Mouse (Mus musculus): ENCODE results near the gene Hectd4.

DNA sequence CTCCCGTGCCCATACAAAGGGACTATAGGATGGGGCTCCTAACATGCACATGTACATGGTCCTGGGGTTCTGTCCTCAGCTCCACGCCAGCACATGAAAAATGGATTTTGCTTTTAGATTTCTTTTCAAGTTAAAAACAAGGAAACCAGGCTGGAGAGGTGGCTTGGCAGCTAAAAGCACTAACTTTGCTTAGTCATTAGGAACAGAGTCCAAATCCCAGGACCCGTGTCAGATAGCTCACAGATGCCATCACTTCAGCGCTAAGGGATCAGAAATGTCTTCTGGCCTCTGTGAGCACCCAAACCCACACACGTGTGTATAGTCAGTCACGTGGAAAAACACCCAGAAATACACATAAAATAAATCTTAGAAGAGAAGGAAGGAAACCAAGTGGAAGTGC is 116.8 kb downstream of the Hectd4 start:
- TF ChIP-seq POLR2A (IDR thresholded peaks at IDR 0.05; ENCODE audit: extremely low read depth, insufficient read depth, low read length), result no peak
- no peak for TF ChIP-seq CTCF (IDR thresholded peaks at IDR 0.05; ENCODE audit: extremely low read depth, insufficient read depth, low read length)
